Mouse (Mus musculus) left cerebral cortex, postnatal 4 days (tissue): ENCODE results near the gene Myl10. TPM values are rescaled to one million over a fixed set of nuclear protein-coding genes. Genes with fewer than 3 reads are reported as not detected.
"Not testable (repeated sequence)": the region's sequence is repeated elsewhere in the genome, so short reads cannot be mapped to it uniquely, and the experiment has no call there.

Experiments used
- DNase-seq: peaks from one replicate; pipeline ENCODE4 v3.0.0-alpha.2; 2022
- intact Hi-C: fragments of 180-260 bp; cut with DNase I; formaldehyde crosslinking; loops from one replicate; pipeline ENCODE4 v1.15.1; 2025
- total RNA-seq, 2 experiments: library from RNA; stranded (reverse); gene quantifications; 2 replicates each; pipeline ENCODE4 v1.2.3; 2021

Myl10 gene
- total RNA-seq, 2 experiments from 2014 or later = not detected

GRCm38 (mm10) chr5:136704151-136704550, 11.2 kb downstream of the Myl10 start:
- intact Hi-C loops = no loop called here
- no peak for DNase-seq

GRCm38 (mm10) chr5:136705532-136705931, 12.6 kb downstream of the Myl10 start:
- DNase-seq = no peak
- intact Hi-C loops = loop anchor here (5.0 kb wide), 1 partner anchor 448 kb away; no protein-coding TSS in a partner anchor

- intact Hi-C loops = loop anchor here (5.0 kb wide), 1 partner anchor 450 kb away; no protein-coding TSS in a partner anchor
These were observed 13.9 kb downstream of the Myl10 start for GRCm38 (mm10) chr5:136706803-136707202.

GRCm38 (mm10) chr5:136708116-136708515, 15.2 kb downstream of the Myl10 start:
- intact Hi-C loops = loop anchor here (5.0 kb wide), 1 partner anchor 451 kb away; no protein-coding TSS in a partner anchor
- DNase-seq = no peak

More at GRCm38 (mm10) chr5:136706803-136707202, 13.9 kb downstream of the Myl10 start:
- peak; percentile 80 for DNase-seq

GRCm38 (mm10) chr5:136710742-136711141, 17.8 kb downstream of the Myl10 start:
- DNase-seq = peak; percentile 75
- intact Hi-C loops = no loop called here

- peak; percentile 59 for DNase-seq
- intact Hi-C loops = no loop called here
These were observed 21.4 kb downstream of the Myl10 start for GRCm38 (mm10) chr5:136714232-136714875.

GRCm38 (mm10) chr5:136714879-136715278, 21.9 kb downstream of the Myl10 start:
- DNase-seq = peak; percentile 77
- intact Hi-C loops = no loop called here

- intact Hi-C loops = no loop called here
These were observed 24.0 kb downstream of the Myl10 start for GRCm38 (mm10) chr5:136716696-136717572.

GRCm38 (mm10) chr5:136717573-136717854, 24.6 kb downstream of the Myl10 start:
- DNase-seq = no peak
- intact Hi-C loops = no loop called here

More at GRCm38 (mm10) chr5:136716696-136717572, 24.0 kb downstream of the Myl10 start:
- no peak for DNase-seq

GRCm38 (mm10) chr5:136718656-136719055, 25.7 kb downstream of the Myl10 start:
- DNase-seq = no peak
- intact Hi-C loops = no loop called here

GRCm38 (mm10) chr5:136721596-136721995, 28.6 kb downstream of the Myl10 start:
- intact Hi-C loops = no loop called here
- no peak for DNase-seq

GRCm38 (mm10) chr5:136726271-136726670, 33.3 kb downstream of the Myl10 start:
- intact Hi-C loops, DNase-seq: not testable (repeated sequence)

- DNase-seq = no peak
- intact Hi-C loops = no loop called here
These were observed 46.0 kb downstream of the Myl10 start for GRCm38 (mm10) chr5:136738918-136739317.

- DNase-seq = no peak
- intact Hi-C loops = no loop called here
These were observed 53.6 kb downstream of the Myl10 start for GRCm38 (mm10) chr5:136746596-136746995.

Other genes starting within 250 kb of the Myl10 start
- 100 to 1,000 TPM; 163 to 173 TPM for gene Cux1, start 125.7 kb upstream of the Myl10 start, total RNA-seq
- gene Col26a1, start 190.1 kb downstream of the Myl10 start, total RNA-seq = 10 to 100 TPM; 28.0 to 28.6 TPM
- gene Ift22, start 215.0 kb downstream of the Myl10 start, total RNA-seq = 10 to 100 TPM; 51.2 to 56.2 TPM